Mouse (Mus musculus) myocyte (in vitro differentiated cells): Measurements from ENCODE around the gene Insl6.

Source experiments
- CEBPB ChIP-seq: IDR thresholded peaks from 2 replicates; pipeline ENCODE4 v1.6.1; 2011; ENCODE audit warnings: mild to moderate bottlenecking, moderate library complexity; ENCODE audit not compliant: poor library complexity, insufficient read depth, severe bottlenecking
- MAX ChIP-seq: IDR thresholded peaks from one replicate; pipeline ENCODE4 v1.6.1; 2011; ENCODE audit warnings: low read depth, mild to moderate bottlenecking, control low read depth
- MYOD1 ChIP-seq, 3 experiments: IDR thresholded peaks; one replicate each; pipeline ENCODE4 v1.6.1; 2011; ENCODE audit warnings: control low read depth in 2 of 3, low read depth in 2 of 3, mild to moderate bottlenecking in 2 of 3, moderate library complexity in 1 of 3; ENCODE audit not compliant: insufficient read length in 2 of 3, control insufficient read depth in 1 of 3
- POLR2A ChIP-seq: IDR thresholded peaks from one replicate; pipeline ENCODE4 v1.6.1; 2011; ENCODE audit warnings: low read depth, mild to moderate bottlenecking, control low read depth, moderate library complexity; ENCODE audit not compliant: insufficient read length
- TCF12 ChIP-seq: IDR thresholded peaks from one replicate; pipeline ENCODE4 v1.6.1; 2011; ENCODE audit warnings: mild to moderate bottlenecking, control low read depth; ENCODE audit not compliant: poor library complexity, insufficient read depth, severe bottlenecking

- TF ChIP-seq POLR2A = no peak
- TF ChIP-seq MAX = no peak
- TF ChIP-seq TCF12 = no peak
- 0 out of 2 replicates have a peak, but pooled peaks have one; percentile 4 for TF ChIP-seq CEBPB
- no peak for TF ChIP-seq MYOD1 (IDR thresholded peaks at IDR 0.05; ENCODE audit: control insufficient read depth in 1 of 3, insufficient read length in 2 of 3, low read depth in 2 of 3)
Measured at GRCm38 (mm10) chr19:29354895-29355877, 30.0 kb upstream of the Insl6 start.
